Mouse (Mus musculus) lung, adult 2 months (tissue): ENCODE results near the gene Tmem92.

Source experiments
- CTCF ChIP-seq: fragments of 200-500 bp; IDR thresholded peaks from 2 replicates; pipeline ENCODE4 v1.5.1; 2011; ENCODE audit warnings: mild to moderate bottlenecking, low read length, control low read depth; ENCODE audit not compliant: insufficient read depth
- POLR2A ChIP-seq: fragments of 200-500 bp; IDR thresholded peaks from 2 replicates; pipeline ENCODE4 v1.6.1; 2011; ENCODE audit warnings: low read depth, mild to moderate bottlenecking, control low read depth, low read length, borderline replicate concordance; ENCODE audit errors: extremely low read depth

- TF ChIP-seq CTCF (no peak), POLR2A (no peak)
Observed at GRCm38 (mm10) chr11:94773851-94774250, 8.7 kb downstream of the Tmem92 start.
